Mouse (Mus musculus) left cerebral cortex, adult 11 months (tissue): ENCODE data around the gene Ipo4.
A peak's percentile ranks its signal among the peaks of the same experiment; 100 is the strongest.

ENCODE experiments used
- DNase-seq: peaks from one replicate; pipeline ENCODE4 v3.0.0; 2022; ENCODE audit warnings: low spot score

Ipo4 gene

GRCm38 (mm10) chr14:55589771-55590448, 45.8 kb downstream of the Ipo4 start:
- no peak for DNase-seq

DNA sequence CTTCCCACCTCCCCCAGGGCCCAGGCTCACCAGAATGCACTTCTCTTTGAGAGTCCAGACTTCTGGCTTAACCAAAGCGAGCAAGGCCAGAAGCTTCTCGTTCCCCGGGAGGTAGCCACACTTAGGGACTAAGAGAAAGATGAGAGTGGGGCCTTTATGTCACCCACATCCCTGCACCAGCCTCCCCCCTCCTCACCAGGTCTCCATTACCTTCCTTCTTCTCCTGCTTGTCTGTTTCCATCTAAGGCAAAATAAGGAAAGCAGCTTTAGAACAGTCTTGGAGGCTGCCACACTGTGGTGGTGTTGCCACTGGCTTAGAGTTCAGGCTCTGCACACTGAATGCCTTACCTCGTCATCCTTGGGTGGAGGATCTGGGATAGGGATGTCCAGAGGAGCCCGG, 46.5 kb downstream of the Ipo4 start:
- DNase-seq = no peak

GRCm38 (mm10) chr14:55586149-55586548, 49.6 kb downstream of the Ipo4 start:
- no peak for DNase-seq

DNA sequence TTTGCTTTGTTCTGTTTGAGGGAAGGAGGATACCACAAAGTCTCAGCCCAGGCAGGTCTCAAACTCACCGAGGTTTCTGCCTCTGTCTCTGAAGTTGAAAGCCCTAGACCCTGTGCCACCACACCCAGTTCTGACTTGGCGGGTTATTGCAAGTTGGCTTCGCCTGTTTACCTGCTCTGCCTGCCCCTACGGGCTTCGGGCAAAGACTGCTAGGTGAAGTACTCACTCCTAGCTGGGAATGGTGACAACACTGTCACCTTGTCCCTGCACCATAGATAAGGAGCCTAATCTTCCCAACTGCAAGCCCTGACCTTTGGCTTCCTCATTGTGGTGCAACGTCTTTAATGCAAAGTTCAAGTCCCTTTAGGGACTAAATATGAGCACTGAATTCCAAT, 50.2 kb downstream of the Ipo4 start:
- DNase-seq = no peak

DNA sequence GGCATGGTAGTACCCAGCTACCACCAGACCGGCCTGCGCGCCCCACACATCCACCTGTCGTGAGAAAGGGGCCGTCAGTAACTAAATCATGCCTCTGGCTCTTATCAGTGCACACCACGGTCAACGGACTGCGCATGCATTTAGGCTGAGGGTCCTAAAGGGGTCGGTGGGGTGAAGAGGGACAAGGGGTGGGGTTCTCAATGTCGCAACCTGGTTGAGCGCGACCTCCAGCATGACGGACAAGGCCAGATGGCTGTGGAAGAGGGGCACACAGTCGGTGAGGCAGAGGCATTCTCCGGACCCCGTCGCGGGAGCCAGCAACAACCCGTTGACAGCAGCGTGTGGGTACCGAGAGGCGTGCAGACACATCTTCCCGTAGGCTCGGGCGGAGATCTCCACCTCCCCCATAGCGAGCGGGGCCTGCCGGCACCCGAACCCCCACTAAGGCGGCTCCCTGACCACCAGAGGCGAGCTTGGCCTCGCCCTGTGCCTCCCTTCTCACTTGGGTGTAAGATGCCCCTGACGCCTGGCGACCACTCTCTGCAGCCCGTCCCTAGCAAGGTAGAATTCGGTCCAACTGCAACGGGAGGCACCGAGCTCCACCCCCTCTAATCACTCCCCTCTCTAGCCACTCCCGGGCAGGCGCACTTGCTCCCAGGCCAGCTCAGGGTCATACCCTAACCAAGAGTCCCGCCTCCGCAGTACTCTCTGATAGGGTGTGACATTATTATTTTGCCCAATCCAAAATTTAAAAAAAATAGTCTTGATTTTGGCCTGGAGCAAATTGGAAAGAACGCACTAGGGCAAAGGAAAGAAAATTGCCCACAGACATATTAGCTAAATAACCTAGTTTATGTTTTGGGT, 50.8 kb downstream of the Ipo4 start, which contains the start of gene Emc9:
Gene Emc9 (minus strand): TSS at position 601 of the 864 bp plus-strand sequence.
- DNase-seq = peak; percentile 48

GRCm38 (mm10) chr14:55584303-55584701, 51.5 kb downstream of the Ipo4 start:
- no peak for DNase-seq

- no peak for DNase-seq
Observed at GRCm38 (mm10) chr14:55581981-55582681, 53.6 kb downstream of the Ipo4 start.

DNA sequence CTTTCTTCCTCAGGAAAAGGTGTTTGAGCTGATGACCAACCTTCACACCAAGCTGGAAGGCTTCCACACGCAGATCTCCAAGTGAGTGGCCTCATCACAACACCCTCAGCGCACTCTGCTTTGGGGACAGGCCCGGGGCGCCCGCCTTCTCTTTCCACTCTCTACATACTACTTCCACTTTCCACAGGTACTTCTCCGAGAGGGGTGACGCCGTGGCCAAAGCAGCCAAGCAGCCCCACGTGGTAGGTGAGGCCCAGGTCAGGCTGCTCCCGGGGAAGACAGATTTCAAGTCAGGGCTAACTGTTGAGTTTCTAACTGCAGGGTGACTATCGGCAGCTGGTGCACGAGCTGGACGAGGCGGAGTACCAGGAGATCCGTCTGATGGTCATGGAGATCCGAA, 55.0 kb downstream of the Ipo4 start:
- DNase-seq = no peak

- no peak for DNase-seq
Observed at GRCm38 (mm10) chr14:55579511-55580496, 56.0 kb downstream of the Ipo4 start.

GRCm38 (mm10) chr14:55578668-55579269, 57.0 kb downstream of the Ipo4 start:
- no peak for DNase-seq

GRCm38 (mm10) chr14:55577871-55578667, 57.7 kb downstream of the Ipo4 start, which contains the start of gene Psme1:
Gene Psme1, plus strand, starts transcription at chr14:55578123.
- peak; percentile 51 for DNase-seq

DNA sequence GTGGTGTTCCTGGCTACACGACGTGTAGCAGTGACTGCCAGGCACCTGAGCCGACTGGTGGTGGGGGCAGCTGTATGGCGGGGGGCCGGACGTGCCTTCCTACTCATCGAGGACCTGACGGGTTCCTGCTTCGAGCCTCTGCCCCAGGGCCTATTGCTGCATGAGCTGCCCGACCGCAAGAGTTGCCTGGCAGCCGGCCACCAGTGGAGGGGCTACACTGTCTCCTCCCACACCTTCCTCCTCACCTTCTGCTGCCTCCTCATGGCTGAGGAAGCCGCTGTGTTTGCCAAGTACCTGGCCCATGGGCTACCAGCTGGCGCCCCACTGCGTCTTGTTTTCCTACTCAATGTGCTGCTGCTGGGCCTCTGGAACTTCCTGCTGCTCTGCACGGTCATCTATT, 59.4 kb downstream of the Ipo4 start:
- no peak for DNase-seq

- DNase-seq = no peak
Observed at GRCm38 (mm10) chr14:55575711-55576110, 60.0 kb downstream of the Ipo4 start.
